Mouse (Mus musculus) bone marrow, adult 2 months (tissue): ENCODE measurements around the gene Vmn1r11.

ENCODE experiments used
- CTCF ChIP-seq: fragments of 200-500 bp; IDR thresholded peaks from 2 replicates; pipeline ENCODE4 v1.5.1; 2011; ENCODE audit warnings: low read length, control low read depth; ENCODE audit not compliant: control insufficient read depth, insufficient read depth
- POLR2A ChIP-seq: fragments of 200-500 bp; IDR thresholded peaks from 2 replicates; pipeline ENCODE4 v1.6.1; 2011; ENCODE audit warnings: low read depth, mild to moderate bottlenecking, control low read depth, low read length, borderline replicate concordance; ENCODE audit not compliant: control insufficient read depth

- TF ChIP-seq POLR2A (no peak), CTCF (no peak)
Observed at GRCm38 (mm10) chr6:57156619-57157018, 23.4 kb downstream of the Vmn1r11 start, which contains the start of gene Vmn1r12.
